Mouse (Mus musculus): ENCODE measurements around the gene Gm49320. TPM values are rescaled to one million over a fixed set of nuclear protein-coding genes. Genes with fewer than 3 reads are reported as not detected.
A peak's percentile ranks its signal among the peaks of the same experiment; 100 is the strongest.

The Gm49320 gene
- 0.81 and 1.2 TPM in 2 replicates for polyA plus RNA-seq (2014; fragmentation: Nextera tagmentation; extraction: Ambion mirVana)

GRCm38 (mm10) chr8:4238434-4239192 lies at the start of gene Gm49320, which contains the start of gene Map2k7:
Gene Gm49320 (plus strand): TSS chr8:4238865.
Gene Map2k7 (plus strand): TSS chr8:4238740.
- Histone ChIP-seq H3K4me3 (ENCODE audit: low read depth, low read length) (peak within 1 kb of the TSS; percentile 80), H3K4me1 (replicated peaks; ENCODE audit: control insufficient read depth, insufficient read depth, low read length) (peaks cover 5% of the 10 kb centered on the region), H3K36me3 (ENCODE audit: control insufficient read depth, insufficient read depth, low read length) (peaks cover 3% of the 10 kb centered on the region; the same call in 1 of the 2 replicates), H3K27ac (ENCODE audit: low read depth, low read length) (peak within 1 kb of the TSS; percentile 86), H3K9ac (ENCODE audit: low read depth, low read length) (peak within 1 kb of the TSS; percentile 79), H3K4me2 (replicated peaks; ENCODE audit: low read depth, low read length) (peak within 1 kb of the TSS; percentile 54), H3K9me3 (ENCODE audit: control insufficient read depth, low read length) (no peaks in the 10 kb centered on the region), H3K27me3 (ENCODE audit: control insufficient read depth, insufficient read depth, low read length) (no peaks in the 10 kb centered on the region)
- DNase-seq (ENCODE audit: low spot score): peak; percentile 100
- under 1% methylated on average over 67 of the region's 71 CpGs for WGBS
- peak; percentile 95 for ATAC-seq (ENCODE audit: low FRiP score)

GRCm38 (mm10) chr8:4189031-4189722 lies 49.5 kb upstream of the Gm49320 start:
- Histone ChIP-seq H3K4me2 (replicated peaks; ENCODE audit: low read depth, low read length) (no peak overlapping the region), H3K27ac (ENCODE audit: low read depth, low read length) (no peak overlapping the region), H3K4me1 (replicated peaks; ENCODE audit: control insufficient read depth, insufficient read depth, low read length) (peaks cover 8% of the 10 kb centered on the region; the same call in 1 of the 2 replicates), H3K9me3 (ENCODE audit: control insufficient read depth, low read length) (no peaks in the 10 kb centered on the region), H3K9ac (ENCODE audit: low read depth, low read length) (no peak overlapping the region), H3K36me3 (ENCODE audit: control insufficient read depth, insufficient read depth, low read length) (no peaks in the 10 kb centered on the region), H3K4me3 (ENCODE audit: low read depth, low read length) (no peak overlapping the region), H3K27me3 (ENCODE audit: control insufficient read depth, insufficient read depth, low read length) (no peaks in the 10 kb centered on the region)
- ATAC-seq (ENCODE audit: low FRiP score): no peak
- 25% methylated on average over 3 of the region's 3 CpGs for WGBS
- DNase-seq (ENCODE audit: low spot score): no peak

GRCm38 (mm10) chr8:4192305-4192704 lies 46.4 kb upstream of the Gm49320 start:
- Histone ChIP-seq H3K4me3 (ENCODE audit: low read depth, low read length) (no peak overlapping the region), H3K4me1 (replicated peaks; ENCODE audit: control insufficient read depth, insufficient read depth, low read length) (peaks cover 8% of the 10 kb centered on the region; the same call in 1 of the 2 replicates), H3K27ac (ENCODE audit: low read depth, low read length) (peak overlapping the region; percentile 79), H3K9ac (ENCODE audit: low read depth, low read length) (no peak overlapping the region), H3K27me3 (ENCODE audit: control insufficient read depth, insufficient read depth, low read length) (no peaks in the 10 kb centered on the region), H3K9me3 (ENCODE audit: control insufficient read depth, low read length) (no peaks in the 10 kb centered on the region), H3K36me3 (ENCODE audit: control insufficient read depth, insufficient read depth, low read length) (no peaks in the 10 kb centered on the region), H3K4me2 (replicated peaks; ENCODE audit: low read depth, low read length) (no peak overlapping the region)
- DNase-seq (ENCODE audit: low spot score) (peak; percentile 32), ATAC-seq (ENCODE audit: low FRiP score) (peak; percentile 52)
- WGBS: 44% methylated on average over 5 of the region's 5 CpGs

GRCm38 (mm10) chr8:4192807-4193587 lies 45.7 kb upstream of the Gm49320 start:
- ATAC-seq (ENCODE audit: low FRiP score) (peak; percentile 90), DNase-seq (ENCODE audit: low spot score) (peak; percentile 93)
- Histone ChIP-seq H3K9ac (ENCODE audit: low read depth, low read length) (no peak overlapping the region), H3K36me3 (ENCODE audit: control insufficient read depth, insufficient read depth, low read length) (no peaks in the 10 kb centered on the region), H3K27me3 (ENCODE audit: control insufficient read depth, insufficient read depth, low read length) (no peaks in the 10 kb centered on the region), H3K27ac (ENCODE audit: low read depth, low read length) (peak overlapping the region; percentile 79), H3K4me3 (ENCODE audit: low read depth, low read length) (no peak overlapping the region), H3K4me2 (replicated peaks; ENCODE audit: low read depth, low read length) (peak overlapping the region; percentile 21; the same call in 1 of the 2 replicates), H3K9me3 (ENCODE audit: control insufficient read depth, low read length) (no peaks in the 10 kb centered on the region), H3K4me1 (replicated peaks; ENCODE audit: control insufficient read depth, insufficient read depth, low read length) (peaks cover 8% of the 10 kb centered on the region; the same call in 1 of the 2 replicates)
- 5% methylated on average over 18 of the region's 18 CpGs for WGBS

- Histone ChIP-seq H3K4me1 (replicated peaks; ENCODE audit: control insufficient read depth, insufficient read depth, low read length) (peaks cover 8% of the 10 kb centered on the region; the same call in 1 of the 2 replicates), H3K27me3 (ENCODE audit: control insufficient read depth, insufficient read depth, low read length) (no peaks in the 10 kb centered on the region), H3K27ac (ENCODE audit: low read depth, low read length) (no peak overlapping the region), H3K9ac (ENCODE audit: low read depth, low read length) (no peak overlapping the region), H3K4me3 (ENCODE audit: low read depth, low read length) (no peak overlapping the region), H3K9me3 (ENCODE audit: control insufficient read depth, low read length) (no peaks in the 10 kb centered on the region), H3K4me2 (replicated peaks; ENCODE audit: low read depth, low read length) (no peak overlapping the region; the same call in 1 of the 2 replicates), H3K36me3 (ENCODE audit: control insufficient read depth, insufficient read depth, low read length) (no peaks in the 10 kb centered on the region)
- ATAC-seq (ENCODE audit: low FRiP score) (no peak; the same call in 1 of the 2 replicates), DNase-seq (ENCODE audit: low spot score) (no peak)
- 52% methylated on average over 7 of the region's 7 CpGs for WGBS
Observed at GRCm38 (mm10) chr8:4193588-4193894, 45.1 kb upstream of the Gm49320 start.

GRCm38 (mm10) chr8:4201321-4201720 lies 37.3 kb upstream of the Gm49320 start:
- Histone ChIP-seq H3K27me3 (ENCODE audit: control insufficient read depth, insufficient read depth, low read length) (peaks cover 18% of the 10 kb centered on the region), H3K4me1 (replicated peaks; ENCODE audit: control insufficient read depth, insufficient read depth, low read length) (no peaks in the 10 kb centered on the region; the same call in 1 of the 2 replicates), H3K9me3 (ENCODE audit: control insufficient read depth, low read length) (no peaks in the 10 kb centered on the region), H3K4me2 (replicated peaks; ENCODE audit: low read depth, low read length) (no peak overlapping the region), H3K27ac (ENCODE audit: low read depth, low read length) (no peak overlapping the region), H3K4me3 (ENCODE audit: low read depth, low read length) (no peak overlapping the region), H3K9ac (ENCODE audit: low read depth, low read length) (no peak overlapping the region), H3K36me3 (ENCODE audit: control insufficient read depth, insufficient read depth, low read length) (no peaks in the 10 kb centered on the region)
- DNase-seq (ENCODE audit: low spot score): no peak
- ATAC-seq (ENCODE audit: low FRiP score): no peak
- WGBS: 50% methylated on average over 2 of the region's 2 CpGs

- H3K27ac ChIP-seq (ENCODE audit: low read depth, low read length): no peak overlapping the region
- no peaks in the 10 kb centered on the region; the same call in none of the 2 replicates for H3K4me1 ChIP-seq (replicated peaks; ENCODE audit: control insufficient read depth, insufficient read depth, low read length)
- ATAC-seq (ENCODE audit: low FRiP score) (0 out of 2 replicates have a peak, but pooled peaks have one; percentile 1), DNase-seq (ENCODE audit: low spot score) (no peak)
- H3K27me3 ChIP-seq (ENCODE audit: control insufficient read depth, insufficient read depth, low read length): peaks cover 28% of the 10 kb centered on the region
- no peak overlapping the region for H3K4me3 ChIP-seq (ENCODE audit: low read depth, low read length)
- H3K9me3 ChIP-seq (ENCODE audit: control insufficient read depth, low read length): no peaks in the 10 kb centered on the region
- H3K9ac ChIP-seq (ENCODE audit: low read depth, low read length): no peak overlapping the region
- WGBS: 12% methylated on average over 38 of the region's 38 CpGs
- peaks cover 7% of the 10 kb centered on the region; the same call in 1 of the 2 replicates for H3K36me3 ChIP-seq (ENCODE audit: control insufficient read depth, insufficient read depth, low read length)
- no peak overlapping the region for H3K4me2 ChIP-seq (replicated peaks; ENCODE audit: low read depth, low read length)
Observed at GRCm38 (mm10) chr8:4205246-4206123, 33.2 kb upstream of the Gm49320 start.

All from hindbrain, embryonic 11.5 days (tissue).